Mouse (Mus musculus): ENCODE results near the gene Epha2.

DNA sequence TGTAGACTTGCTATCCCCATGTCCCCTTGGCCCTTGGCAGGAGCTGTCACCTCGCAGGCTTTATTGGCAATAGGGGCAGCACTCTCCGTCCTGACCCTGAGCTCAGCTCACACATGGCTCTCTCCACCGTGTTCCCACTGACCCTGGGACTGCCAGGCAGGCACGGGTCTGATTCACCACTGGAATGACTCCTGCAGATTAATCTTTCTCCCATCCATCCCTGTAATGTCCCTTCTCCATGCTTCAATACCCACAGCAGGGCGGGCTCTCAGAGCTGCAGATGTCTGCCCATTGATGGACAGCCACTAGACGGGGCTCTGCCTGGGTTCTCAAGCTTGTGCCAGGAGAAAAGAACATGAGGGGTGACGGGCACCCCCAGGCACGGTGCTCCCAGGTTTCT is 64.1 kb downstream of the Epha2 start:
- no peak for TF ChIP-seq CTCF (IDR thresholded peaks at IDR 0.05; ENCODE audit: low read depth, low read length)
- no peak for TF ChIP-seq POLR2A (IDR thresholded peaks at IDR 0.05; ENCODE audit: extremely low read depth, insufficient read depth, low read length)
